Mouse (Mus musculus) gastrocnemius, postnatal 10 days (tissue): ENCODE data around the gene Wfdc16. TPM values are rescaled to one million over a fixed set of nuclear protein-coding genes. Genes with fewer than 3 reads are reported as not detected.

ENCODE experiments used
- DNase-seq: peaks from one replicate; pipeline ENCODE4 v3.0.0; 2021; ENCODE audit warnings: mixed read lengths
- total RNA-seq, 2 experiments: library from RNA; stranded (reverse); gene quantifications; 2 replicates each; pipeline ENCODE4 v1.2.3; 2021

Wfdc16 gene
- total RNA-seq, 2 experiments from 2014 or later: not detected

GRCm38 (mm10) chr2:164600179-164600578 lies 38.4 kb downstream of the Wfdc16 start:
- DNase-seq: no peak

DNA sequence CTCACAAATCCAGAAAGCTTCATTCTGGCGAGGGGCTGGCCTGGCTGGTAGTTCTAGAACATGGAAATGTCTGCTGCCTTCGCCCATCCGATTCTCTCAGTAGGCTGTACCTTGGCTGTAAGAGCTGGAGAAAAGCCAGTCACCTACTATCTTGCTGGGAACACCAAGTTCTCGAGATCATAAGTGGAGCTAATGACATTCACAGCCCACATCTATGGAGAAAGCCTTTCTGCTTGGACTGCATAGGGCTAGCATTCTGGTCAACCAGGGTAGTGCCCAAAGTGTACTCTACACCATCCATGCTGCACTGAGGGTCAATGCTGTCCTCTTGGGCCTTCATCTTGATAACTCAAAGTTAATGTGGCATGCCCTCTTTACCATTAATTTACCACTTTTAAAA lies 45.1 kb downstream of the Wfdc16 start, which contains the start of gene Eppin:
Gene Eppin (minus strand): TSS at position 101 of the 400 bp plus-strand sequence.
- DNase-seq: no peak

DNA sequence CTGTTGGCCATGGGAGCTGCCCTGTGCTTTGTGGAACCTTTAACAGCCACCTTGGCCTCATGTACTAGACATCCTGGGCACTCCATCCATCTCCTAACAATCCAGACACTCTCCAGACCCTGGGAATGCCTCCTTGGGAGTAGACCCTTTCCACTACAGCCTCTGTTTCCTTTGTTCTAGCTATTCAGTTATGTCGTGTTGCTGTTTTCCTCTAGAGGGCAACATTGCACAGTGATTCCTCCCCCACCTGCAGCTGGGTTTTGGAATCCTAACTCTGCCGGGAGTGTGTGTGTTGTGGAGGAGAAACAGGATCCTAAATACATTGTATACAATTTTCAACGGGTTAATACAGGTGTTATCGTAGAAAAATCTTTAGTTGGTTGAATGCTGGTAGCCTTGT lies 46.6 kb downstream of the Wfdc16 start:
- no peak for DNase-seq

DNA sequence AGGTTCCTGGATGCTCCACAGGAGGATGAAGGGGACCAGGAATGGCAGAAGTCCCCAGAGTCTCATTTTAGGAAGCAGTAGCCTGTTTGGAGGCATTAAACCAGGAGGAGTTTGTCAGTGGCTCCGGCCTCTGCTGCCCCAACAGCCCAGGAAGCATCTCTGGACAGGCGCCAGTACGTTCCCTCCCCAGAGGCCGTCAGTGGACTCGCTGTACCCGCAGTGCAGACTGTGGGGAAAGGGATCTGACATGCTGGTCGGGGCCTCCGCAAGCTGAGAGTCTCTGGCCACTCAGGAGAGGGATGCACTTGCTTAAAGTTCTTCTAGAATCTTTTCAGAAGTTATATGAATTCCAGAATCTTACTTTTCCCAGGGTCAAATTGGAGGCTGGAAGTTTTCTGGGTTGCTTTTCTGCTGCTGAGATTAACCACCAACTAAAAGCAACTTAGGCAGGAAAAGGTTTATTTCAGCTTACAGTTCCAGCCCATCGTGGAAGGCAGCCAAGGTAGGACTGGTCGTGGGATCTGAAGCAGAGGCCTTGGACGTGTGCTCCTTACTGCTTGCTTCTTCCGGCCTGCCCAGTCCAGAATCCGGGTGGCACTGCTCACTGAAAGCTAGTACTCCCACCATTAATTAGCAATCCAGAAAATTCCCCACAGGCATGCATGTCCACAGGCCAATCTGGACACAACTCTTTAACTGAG lies 53.4 kb downstream of the Wfdc16 start, which contains the start of gene Wfdc6a:
Gene Wfdc6a (minus strand): TSS at position 423 of the 701 bp plus-strand sequence.
- peak; percentile 20 for DNase-seq

Other genes with a start within 250 kb of the Wfdc16 start
- gene Slpi, start 249.7 kb downstream of the Wfdc16 start, total RNA-seq: 1 to 10 TPM in 1 of 2 experiments, not detected in 1; 1.4 TPM
- under 1 TPM; 0.05 to 0.07 TPM for gene Rbpjl, start 235.7 kb downstream of the Wfdc16 start, total RNA-seq
- 1 to 10 TPM; 5.8 to 7.8 TPM for gene Matn4, start 233.6 kb downstream of the Wfdc16 start, total RNA-seq
- gene Sdc4, start 194.9 kb downstream of the Wfdc16 start, total RNA-seq: 10 to 100 TPM; 52.5 TPM
- gene Sys1, start 181.8 kb downstream of the Wfdc16 start, total RNA-seq: 10 to 100 TPM; 16.8 to 18.4 TPM
- 1 to 10 TPM in 1 of 2 experiments, not detected in 1; 3.3 TPM for gene Gm20458, start 177.8 kb downstream of the Wfdc16 start, total RNA-seq
- not detected for gene Trp53tg5, start 165.1 kb downstream of the Wfdc16 start, total RNA-seq
- 10 to 100 TPM; 13.0 to 17.7 TPM for gene Dbndd2, start 152.7 kb downstream of the Wfdc16 start, total RNA-seq
- gene Pigt, start 141.3 kb downstream of the Wfdc16 start, total RNA-seq: 10 to 100 TPM; 44.3 to 51.3 TPM
- not detected for gene Wfdc2, start 76.4 kb downstream of the Wfdc16 start, total RNA-seq
- not detected for gene Spint3, start 65.3 kb downstream of the Wfdc16 start, total RNA-seq
- not detected for gene Wfdc6a, start 53.3 kb downstream of the Wfdc16 start, total RNA-seq
- not detected for gene Eppin, start 45.2 kb downstream of the Wfdc16 start, total RNA-seq
- not detected for gene Wfdc6b, start 25.3 kb downstream of the Wfdc16 start, total RNA-seq
- gene Wfdc8, start 25.2 kb downstream of the Wfdc16 start, total RNA-seq: not detected
- not detected for gene Wfdc10, start 17.2 kb upstream of the Wfdc16 start, total RNA-seq
- not detected for gene Wfdc9, start 17.8 kb upstream of the Wfdc16 start, total RNA-seq
- not detected for gene Wfdc11, start 35.3 kb upstream of the Wfdc16 start, total RNA-seq
- gene Wfdc13, start 46.3 kb upstream of the Wfdc16 start, total RNA-seq: not detected
- not detected for gene Spint4, start 59.7 kb upstream of the Wfdc16 start, total RNA-seq
- not detected for gene Spint5, start 76.5 kb upstream of the Wfdc16 start, total RNA-seq
- not detected for gene Wfdc3, start 107.1 kb upstream of the Wfdc16 start, total RNA-seq
- 10 to 100 TPM; 27.4 to 31.9 TPM for gene Dnttip1, start 107.2 kb upstream of the Wfdc16 start, total RNA-seq
- 10 to 100 TPM; 14.2 to 16.9 TPM for gene Ube2c, start 131.1 kb upstream of the Wfdc16 start, total RNA-seq
- over 10,000 TPM; 13,775 to 14,965 TPM for gene Tnnc2, start 141.2 kb upstream of the Wfdc16 start, total RNA-seq
- 10 to 100 TPM; 18.1 to 20.5 TPM for gene Snx21, start 147.0 kb upstream of the Wfdc16 start, total RNA-seq
- 10 to 100 TPM in 1 of 2 experiments, 1 to 10 TPM in 1; 9.7 to 10.4 TPM for gene Acot8, start 166.1 kb upstream of the Wfdc16 start, total RNA-seq
- gene Zswim3, start 166.3 kb upstream of the Wfdc16 start, total RNA-seq: 1 to 10 TPM; 1.2 to 1.4 TPM
- 1 to 10 TPM; 3.5 to 4.5 TPM for gene Zswim1, start 183.9 kb upstream of the Wfdc16 start, total RNA-seq
- under 1 TPM; 0.68 TPM for gene Spata25, start 189.7 kb upstream of the Wfdc16 start, total RNA-seq
- 10 to 100 TPM; 53.3 to 75.2 TPM for gene Ctsa, start 194.1 kb upstream of the Wfdc16 start, total RNA-seq
- 10 to 100 TPM; 39.2 to 45.2 TPM for gene Neurl2, start 194.7 kb upstream of the Wfdc16 start, total RNA-seq
- gene Pltp, start 218.9 kb upstream of the Wfdc16 start, total RNA-seq: 10 to 100 TPM; 15.2 to 18.5 TPM
- 10 to 100 TPM; 31.2 to 34.3 TPM for gene Pcif1, start 240.5 kb upstream of the Wfdc16 start, total RNA-seq